Mouse (Mus musculus) bone marrow macrophage, adult 2 months (primary cell): Measurements from ENCODE around the gene Ms4a4c. TPM values are rescaled to one million over a fixed set of nuclear protein-coding genes. Genes with fewer than 3 reads are reported as not detected.
"Not testable (repeated sequence)": the region's sequence is repeated elsewhere in the genome, so short reads cannot be mapped to it uniquely, and the experiment has no call there.

Experiments
- H3K27ac ChIP-seq: 2 replicates; pipeline ENCODE4 v1.5.1; 2012; ENCODE audit warnings: low read depth, low read length; ENCODE audit not compliant: insufficient read depth
- H3K4me1 ChIP-seq: 2 replicates; pipeline ENCODE4 v1.6.1; 2012; ENCODE audit warnings: low read length; ENCODE audit not compliant: control insufficient read depth, insufficient read depth
- H3K4me3 ChIP-seq: 2 replicates; pipeline ENCODE4 v1.5.1; 2012; ENCODE audit warnings: mild to moderate bottlenecking, low read length, moderate library complexity; ENCODE audit not compliant: insufficient read depth
- CTCF ChIP-seq: IDR thresholded peaks from 2 replicates; pipeline ENCODE4 v1.5.1; 2012; ENCODE audit warnings: low read depth, mild to moderate bottlenecking, low read length, moderate library complexity
- POLR2A ChIP-seq: IDR thresholded peaks from 2 replicates; pipeline ENCODE4 v1.6.1; 2012; ENCODE audit warnings: mild to moderate bottlenecking, low read depth, low read length, borderline replicate concordance
- polyA plus RNA-seq: library from polyadenylated mRNA; stranded (reverse); fragments of >200 nt; gene quantifications from 2 replicates; pipeline ENCODE4 v1.2.4, GENCODE M21; 2012; ENCODE audit not compliant: missing spikeins, insufficient read depth, insufficient read length

Gene Ms4a4c
- polyA plus RNA-seq, 1 experiment = 49.2 TPM

- H3K4me1 ChIP-seq = peaks cover 5% of the 10 kb centered on the region; the same call in 1 of the 2 replicates
- no peak overlapping the region for H3K27ac ChIP-seq
- no peak overlapping the region for H3K4me3 ChIP-seq
- TF ChIP-seq POLR2A = no peak
Measured at GRCm38 (mm10) chr19:11395769-11396168, 8.8 kb upstream of the Ms4a4c start.

GRCm38 (mm10) chr19:11407428-11407827, 2.9 kb downstream of the Ms4a4c start:
- Histone ChIP-seq H3K4me1 (peaks cover 26% of the 10 kb centered on the region), H3K4me3 (no peak overlapping the region), H3K27ac (no peak overlapping the region)
- TF ChIP-seq POLR2A (no peak), CTCF (no peak)

- H3K4me3 ChIP-seq = no peak overlapping the region
- no peak overlapping the region for H3K27ac ChIP-seq
- TF ChIP-seq POLR2A (no peak), CTCF (no peak)
- H3K4me1 ChIP-seq = peaks cover 26% of the 10 kb centered on the region
Measured at GRCm38 (mm10) chr19:11408591-11408990, 4.0 kb downstream of the Ms4a4c start.

GRCm38 (mm10) chr19:11411640-11412039, 7.1 kb downstream of the Ms4a4c start:
- H3K27ac ChIP-seq = peak overlapping the region; percentile 61
- TF ChIP-seq POLR2A (no peak), CTCF (no peak)
- peaks cover 16% of the 10 kb centered on the region for H3K4me1 ChIP-seq
- no peak overlapping the region for H3K4me3 ChIP-seq

- Histone ChIP-seq H3K4me1 (peaks cover 12% of the 10 kb centered on the region), H3K27ac (no peak overlapping the region), H3K4me3 (no peak overlapping the region)
- TF ChIP-seq POLR2A (no peak), CTCF (no peak)
Measured at GRCm38 (mm10) chr19:11414084-11414483, 9.5 kb downstream of the Ms4a4c start.

GRCm38 (mm10) chr19:11415581-11415980, 11.0 kb downstream of the Ms4a4c start:
- Histone ChIP-seq H3K27ac (no peak overlapping the region), H3K4me1 (peaks cover 12% of the 10 kb centered on the region)
- TF ChIP-seq CTCF (no peak), POLR2A (no peak)

GRCm38 (mm10) chr19:11418865-11419264, 14.3 kb downstream of the Ms4a4c start:
- H3K27ac ChIP-seq, H3K4me1 ChIP-seq, H3K4me3 ChIP-seq: not testable (repeated sequence)

More at GRCm38 (mm10) chr19:11415581-11415980, 11.0 kb downstream of the Ms4a4c start:
- no peak overlapping the region for H3K4me3 ChIP-seq

GRCm38 (mm10) chr19:11431209-11431608, 26.6 kb downstream of the Ms4a4c start:
- H3K4me3 ChIP-seq = not testable (repeated sequence)
- H3K27ac ChIP-seq = peak overlapping the region; percentile 97
- H3K4me1 ChIP-seq = peaks cover 12% of the 10 kb centered on the region

- TF ChIP-seq POLR2A (no peak), CTCF (no peak)
- Histone ChIP-seq H3K4me3 (no peak overlapping the region), H3K27ac (no peak overlapping the region)
Measured at GRCm38 (mm10) chr19:11435058-11435834, 30.7 kb downstream of the Ms4a4c start.

GRCm38 (mm10) chr19:11443338-11443737, 38.8 kb downstream of the Ms4a4c start, which contains the start of gene Ms4a4b:
TSS of gene Ms4a4b (plus strand) at chr19:11443553.
- H3K4me1 ChIP-seq = peaks cover 9% of the 10 kb centered on the region
- no peak within 1 kb of the TSS for H3K4me3 ChIP-seq
- TF ChIP-seq CTCF = no peak
- no peak for TF ChIP-seq POLR2A
- H3K27ac ChIP-seq = no peak within 1 kb of the TSS

More at GRCm38 (mm10) chr19:11435058-11435834, 30.7 kb downstream of the Ms4a4c start:
- H3K4me1 ChIP-seq = peaks cover 12% of the 10 kb centered on the region

GRCm38 (mm10) chr19:11443964-11444363, 39.4 kb downstream of the Ms4a4c start:
- Histone ChIP-seq H3K27ac (no peak overlapping the region), H3K4me1 (peaks cover 14% of the 10 kb centered on the region), H3K4me3 (no peak overlapping the region)
- TF ChIP-seq POLR2A = no peak
- no peak for TF ChIP-seq CTCF
